Mouse (Mus musculus) T-helper 17 cell (primary cell): ENCODE data around the gene Pla2g5.
"Not testable (repeated sequence)": the region's sequence is repeated elsewhere in the genome, so short reads cannot be mapped to it uniquely, and the experiment has no call there.

ENCODE experiments used
- in situ Hi-C, 2 experiments: fragments of 300-600 bp; cut with MboI, MseI; formaldehyde crosslinking; loops; 1 replicate in 1 of 2; 2 replicates in 1 of 2; pipeline ENCODE4 v1.15.1; 2025; ENCODE audit warnings: high pct_unique_total_duplicates in 2 of 2

The Pla2g5 gene

GRCm38 (mm10) chr4:138859245-138859644 lies 4.0 kb downstream of the Pla2g5 start:
- in situ Hi-C loops: loop anchor here (5.0 to 10.0 kb wide), 2 partner anchors 407 to 414 kb away; partner anchors contain the start of gene Camk2n1 (in 1 of the 2)

GRCm38 (mm10) chr4:138858446-138858845 lies 4.8 kb downstream of the Pla2g5 start:
- in situ Hi-C loops: loop anchor here (5.0 to 10.0 kb wide), 2 partner anchors 406 to 414 kb away; partner anchors contain the start of gene Camk2n1 (in 1 of the 2)

GRCm38 (mm10) chr4:138857576-138857975 lies 5.7 kb downstream of the Pla2g5 start:
- in situ Hi-C loops: loop anchor here (5.0 to 10.0 kb wide), 2 partner anchors 405 to 413 kb away; partner anchors contain the start of gene Camk2n1 (in 1 of the 2)

GRCm38 (mm10) chr4:138856491-138856890 lies 6.8 kb downstream of the Pla2g5 start:
- in situ Hi-C loops: loop anchor here (5.0 to 10.0 kb wide), 2 partner anchors 404 to 412 kb away; partner anchors contain the start of gene Camk2n1 (in 1 of the 2)

GRCm38 (mm10) chr4:138855092-138855632 lies 8.1 kb downstream of the Pla2g5 start:
- in situ Hi-C loops: loop anchor here (5.0 to 10.0 kb wide), 2 partner anchors 403 to 410 kb away; partner anchors contain the start of gene Camk2n1 (in 1 of the 2)

GRCm38 (mm10) chr4:138852961-138853360 lies 10.3 kb downstream of the Pla2g5 start:
- in situ Hi-C loops: loop anchor here in 1 of 2 experiments (5.0 to 10.0 kb wide), 2 partner anchors 106 to 408 kb away; no protein-coding TSS in a partner anchor

GRCm38 (mm10) chr4:138851463-138851862 lies 11.8 kb downstream of the Pla2g5 start:
- in situ Hi-C loops: loop anchor here in 1 of 2 experiments (5.0 to 10.0 kb wide), 2 partner anchors 104 to 407 kb away; no protein-coding TSS in a partner anchor

- in situ Hi-C loops: loop anchor here in 1 of 2 experiments (5.0 kb wide), 1 partner anchor 94 kb away; no protein-coding TSS in a partner anchor
Observed at GRCm38 (mm10) chr4:138841386-138841785, 21.9 kb downstream of the Pla2g5 start.

GRCm38 (mm10) chr4:138840726-138841125 lies 22.6 kb downstream of the Pla2g5 start:
- in situ Hi-C loops: loop anchor here in 1 of 2 experiments (5.0 kb wide), 1 partner anchor 93 kb away; no protein-coding TSS in a partner anchor

GRCm38 (mm10) chr4:138839806-138840205 lies 23.5 kb downstream of the Pla2g5 start:
- in situ Hi-C loops: loop anchor here (5.0 to 10.0 kb wide), 2 partner anchors 93 to 1945 kb away; no protein-coding TSS in a partner anchor

- in situ Hi-C loops: no loop called here
Observed at GRCm38 (mm10) chr4:138827147-138827546, 36.1 kb downstream of the Pla2g5 start.

- in situ Hi-C loops: no loop called here
Observed at GRCm38 (mm10) chr4:138825751-138826567, 37.3 kb downstream of the Pla2g5 start.

GRCm38 (mm10) chr4:138824660-138825059 lies 38.6 kb downstream of the Pla2g5 start:
- in situ Hi-C loops: no loop called here

GRCm38 (mm10) chr4:138824161-138824560 lies 39.1 kb downstream of the Pla2g5 start:
- in situ Hi-C loops: not testable (repeated sequence)

GRCm38 (mm10) chr4:138821036-138821435 lies 42.2 kb downstream of the Pla2g5 start:
- in situ Hi-C loops: no loop called here

- in situ Hi-C loops: no loop called here
Observed at GRCm38 (mm10) chr4:138819101-138819500, 44.2 kb downstream of the Pla2g5 start.

- in situ Hi-C loops: no loop called here
Observed at GRCm38 (mm10) chr4:138817736-138818135, 45.5 kb downstream of the Pla2g5 start.

- in situ Hi-C loops: no loop called here
Observed at GRCm38 (mm10) chr4:138816166-138816565, 47.1 kb downstream of the Pla2g5 start.

GRCm38 (mm10) chr4:138806920-138807541 lies 56.3 kb downstream of the Pla2g5 start:
- in situ Hi-C loops: no loop called here

GRCm38 (mm10) chr4:138806160-138806559 lies 57.1 kb downstream of the Pla2g5 start:
- in situ Hi-C loops: no loop called here

GRCm38 (mm10) chr4:138805248-138805647 lies 58.0 kb downstream of the Pla2g5 start:
- in situ Hi-C loops: no loop called here
